Mouse (Mus musculus) T-helper 1 cell (primary cell): ENCODE measurements at regions not wholly inside any gene's neighbourhood (a gene's known extent, or its start where the extent isn't known, plus 50 kb on each side); places are given as distances from the start of the nearest gene placed in this dataset.
"Not testable (repeated sequence)": the region's sequence is repeated elsewhere in the genome, so short reads cannot be mapped to it uniquely, and the experiment has no call there.

ENCODE experiments used
- in situ Hi-C: fragments of 300-600 bp; cut with MboI, MseI; formaldehyde crosslinking; loops from one replicate; pipeline ENCODE4 v1.15.1; 2025; ENCODE audit warnings: high pct_unique_total_duplicates

DNA sequence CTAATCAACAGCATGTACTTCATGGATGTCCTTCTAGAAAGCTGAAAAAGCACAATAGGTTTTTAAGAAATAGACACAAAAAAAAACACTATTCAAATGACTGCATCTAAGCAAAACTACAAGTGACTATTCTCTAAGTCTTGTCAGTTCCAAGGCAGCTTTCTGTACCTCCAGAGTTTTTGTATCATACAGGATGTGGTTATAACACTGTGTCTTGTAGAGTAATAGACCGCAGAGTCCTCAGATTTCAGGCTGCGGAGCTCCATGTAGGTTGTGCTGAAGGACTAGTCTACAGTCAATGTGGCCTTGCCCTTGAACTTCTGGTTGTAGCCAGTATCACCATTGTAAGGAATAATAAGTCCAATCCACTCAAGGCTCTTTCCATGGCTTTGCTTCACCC lies 1137.7 kb upstream of the Zfp386 start:
- in situ Hi-C loops = not testable (repeated sequence)

DNA sequence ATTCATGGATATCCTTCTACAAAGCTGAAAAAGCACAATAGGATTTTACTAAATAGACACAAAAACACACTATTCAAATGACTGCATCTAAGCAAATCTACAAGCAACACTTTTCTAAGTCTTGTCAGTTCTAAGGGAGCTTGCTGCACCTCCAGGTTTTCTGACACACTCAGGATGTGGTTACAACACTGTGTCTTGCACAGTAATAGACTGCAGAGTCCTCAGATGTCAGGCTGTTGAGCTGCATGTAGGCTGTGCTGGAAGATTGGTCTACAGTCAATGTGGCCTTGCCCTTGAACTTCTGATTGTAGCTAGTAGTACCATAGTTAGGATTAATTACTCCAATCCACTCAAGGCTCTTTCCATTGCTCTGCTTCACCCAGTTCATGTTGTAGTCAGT lies 1133.1 kb upstream of the Zfp386 start:
- in situ Hi-C loops = not testable (repeated sequence)

DNA sequence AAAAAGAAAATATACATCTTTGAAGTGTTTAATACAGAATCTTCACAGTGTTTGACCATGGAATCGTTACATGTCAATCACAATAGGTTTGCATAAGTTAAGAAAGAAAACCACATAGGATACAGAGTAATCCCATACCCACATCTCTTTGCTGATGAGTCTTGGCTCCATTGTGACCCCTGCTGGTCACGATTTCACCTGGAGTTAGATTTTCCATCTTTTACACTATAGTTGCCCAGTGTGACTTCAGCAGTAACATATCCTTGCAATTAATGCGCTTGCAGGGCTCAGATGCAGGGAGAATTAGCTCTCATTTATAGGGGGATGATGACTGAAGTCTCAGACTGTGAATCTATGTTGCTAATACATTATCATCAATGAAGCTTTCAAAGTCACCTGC lies 1119.8 kb upstream of the Zfp386 start:
- in situ Hi-C loops = no loop called here

DNA sequence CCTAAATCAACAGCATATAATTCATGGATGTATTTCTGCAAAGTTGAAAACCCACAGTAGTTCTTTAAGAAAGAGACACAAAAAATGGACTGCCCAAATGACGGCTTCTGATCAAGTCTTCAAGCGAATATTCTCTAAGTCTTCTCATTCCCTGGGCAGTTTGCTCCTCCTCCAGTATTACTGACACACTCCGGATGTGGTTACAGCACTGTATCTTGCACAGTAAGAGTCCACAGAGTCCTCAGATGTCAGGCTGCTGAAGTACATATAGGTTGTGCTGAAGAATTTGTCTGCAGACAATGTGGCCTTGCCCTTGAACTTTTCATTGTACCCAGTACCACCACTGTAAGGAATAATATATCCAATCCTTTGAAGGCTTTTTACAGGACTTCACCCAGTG lies 1115.4 kb upstream of the Zfp386 start:
- in situ Hi-C loops = no loop called here

DNA sequence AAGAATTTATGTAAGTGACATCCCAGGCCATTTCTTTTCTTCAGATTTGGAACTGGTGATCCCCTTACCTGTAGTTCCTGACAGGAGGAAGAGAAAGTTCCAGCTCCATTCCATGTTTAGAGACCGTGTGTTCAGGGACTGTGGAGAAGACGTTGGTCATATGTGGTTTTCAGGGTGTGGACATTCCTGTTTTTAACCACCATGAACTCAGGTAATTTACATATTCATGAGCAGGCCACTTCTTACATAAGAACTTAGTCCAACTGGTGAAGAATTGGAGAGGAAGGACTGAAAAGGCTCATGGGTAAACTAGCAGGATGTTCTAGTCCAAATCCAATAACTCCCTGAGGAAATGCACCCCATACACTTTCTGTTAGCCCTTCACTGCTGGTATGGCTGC lies 1114.9 kb upstream of the Zfp386 start:
- in situ Hi-C loops = no loop called here

DNA sequence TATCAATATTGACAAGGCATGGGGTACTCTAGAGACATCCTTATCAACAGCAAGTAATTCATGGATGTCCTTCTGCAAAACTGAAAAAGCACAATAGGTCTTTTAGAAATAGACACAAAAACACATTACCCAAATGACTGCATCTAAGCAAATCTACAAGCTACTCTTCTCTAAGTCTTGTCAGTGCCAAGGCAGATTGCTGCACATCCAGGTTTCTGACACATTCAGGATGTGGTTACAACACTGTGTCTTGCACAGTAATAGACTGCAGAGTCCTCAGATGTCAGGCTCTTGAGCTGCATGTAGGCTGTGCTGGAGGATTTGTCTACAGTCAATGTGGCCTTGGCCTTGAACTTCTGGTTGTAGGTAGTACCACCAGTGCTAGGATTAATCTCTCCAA lies 1110.7 kb upstream of the Zfp386 start:
- in situ Hi-C loops = not testable (repeated sequence)

DNA sequence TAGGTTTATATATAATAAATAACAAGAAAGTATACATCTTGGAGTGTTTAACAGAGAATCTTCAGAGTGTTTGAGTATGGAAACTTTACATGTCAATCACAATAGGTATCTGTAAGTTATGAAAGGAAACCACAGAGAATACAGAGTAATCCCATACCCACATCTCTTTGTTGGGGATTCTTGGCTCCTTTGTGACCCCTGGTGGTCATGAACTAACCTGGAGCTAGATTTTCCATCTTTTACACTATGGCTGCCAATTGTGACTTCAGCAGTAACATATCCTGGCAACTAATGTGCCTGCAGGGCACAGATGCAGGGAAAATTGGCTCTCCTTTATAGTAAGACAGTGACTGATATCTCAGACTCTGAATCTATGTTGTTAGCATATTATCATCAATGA lies 1107.9 kb upstream of the Zfp386 start:
- in situ Hi-C loops = no loop called here

DNA sequence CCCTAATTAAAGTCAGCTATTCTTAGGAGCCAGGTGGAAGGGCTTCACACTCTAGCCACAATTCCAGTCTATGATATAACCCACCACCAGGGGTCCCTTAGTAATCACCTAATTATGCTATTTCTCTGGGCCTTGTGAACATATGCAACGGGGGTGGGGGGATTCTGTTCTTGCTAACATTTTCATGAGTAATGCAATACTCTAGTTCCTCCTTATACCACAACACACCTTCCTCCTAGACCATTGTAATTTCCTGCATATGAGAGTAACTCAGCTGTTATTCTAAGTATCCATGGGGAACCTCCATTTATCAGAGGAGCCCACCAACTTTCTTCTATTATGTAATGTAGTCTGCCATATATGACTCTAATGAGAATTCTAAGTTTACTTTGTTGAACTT lies 1085.4 kb upstream of the Zfp386 start:
- in situ Hi-C loops = no loop called here

DNA sequence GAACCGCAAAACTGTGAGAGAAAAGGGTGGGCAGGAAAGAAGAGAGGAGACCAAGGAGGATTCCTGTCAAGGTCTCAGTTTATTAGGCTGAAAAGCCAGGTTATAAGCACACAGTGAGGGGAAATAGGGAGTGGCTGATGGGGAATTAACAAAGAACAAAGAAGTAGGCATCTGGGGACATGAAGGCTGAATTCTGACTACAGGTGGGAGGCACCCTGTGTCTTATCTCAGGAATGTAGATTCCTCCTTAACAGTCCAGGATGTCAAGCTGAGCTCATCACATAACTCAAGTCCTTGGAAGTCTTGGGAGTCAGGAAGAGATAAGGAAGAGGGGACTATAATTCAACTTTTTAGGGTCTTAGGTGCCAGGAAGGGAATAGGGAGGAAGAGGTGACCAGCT lies 1083.3 kb upstream of the Zfp386 start:
- in situ Hi-C loops = not testable (repeated sequence)

DNA sequence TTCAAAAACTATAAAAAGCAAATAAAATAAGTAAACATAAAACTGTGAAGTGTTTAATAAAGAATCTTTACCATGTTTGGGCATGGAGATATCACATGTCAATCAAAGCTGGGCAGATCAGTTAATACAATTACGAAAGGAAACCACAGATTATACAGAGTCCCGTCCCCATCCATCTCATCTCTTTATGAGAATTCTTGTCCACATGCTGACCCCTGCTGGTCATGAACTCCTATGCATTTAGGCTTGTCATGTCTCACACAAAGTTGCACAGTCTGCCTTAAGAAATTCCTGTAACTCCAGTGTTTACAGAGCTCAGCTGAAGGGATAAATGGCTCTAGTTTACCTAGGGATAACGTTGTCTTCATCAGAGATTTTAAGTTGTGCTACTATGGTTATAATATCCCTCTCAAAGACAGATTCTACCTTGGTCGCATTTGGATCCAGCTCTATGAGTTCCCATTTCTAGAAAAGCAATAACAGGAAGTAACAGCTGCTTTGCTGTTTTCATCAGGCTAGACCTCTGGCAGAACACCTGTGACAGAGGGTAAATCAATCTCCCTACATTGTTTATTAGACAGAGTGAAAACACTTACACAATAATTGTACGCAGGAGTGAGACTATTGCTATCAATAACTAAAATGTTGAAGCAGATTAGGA lies 1065.9 kb upstream of the Zfp386 start:
- in situ Hi-C loops = no loop called here

DNA sequence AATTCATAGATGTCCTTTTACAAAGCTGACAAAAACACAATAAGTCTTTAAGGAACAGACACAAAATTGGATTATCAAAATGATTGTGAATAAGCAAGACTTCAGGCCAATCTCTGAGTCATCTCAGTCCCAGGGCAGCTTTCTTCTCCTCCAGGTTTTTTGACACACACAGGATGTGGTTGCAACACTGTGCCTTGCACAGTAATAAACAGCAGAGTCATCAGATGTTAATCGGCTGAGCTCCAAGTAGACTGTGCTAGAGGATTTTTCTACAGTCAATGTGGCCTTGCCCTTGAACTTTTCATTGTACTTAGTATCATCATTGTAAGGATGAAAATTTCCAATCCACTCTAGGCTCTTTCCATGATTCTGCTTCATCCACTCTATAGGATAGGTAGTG lies 1056.6 kb upstream of the Zfp386 start:
- in situ Hi-C loops = no loop called here

DNA sequence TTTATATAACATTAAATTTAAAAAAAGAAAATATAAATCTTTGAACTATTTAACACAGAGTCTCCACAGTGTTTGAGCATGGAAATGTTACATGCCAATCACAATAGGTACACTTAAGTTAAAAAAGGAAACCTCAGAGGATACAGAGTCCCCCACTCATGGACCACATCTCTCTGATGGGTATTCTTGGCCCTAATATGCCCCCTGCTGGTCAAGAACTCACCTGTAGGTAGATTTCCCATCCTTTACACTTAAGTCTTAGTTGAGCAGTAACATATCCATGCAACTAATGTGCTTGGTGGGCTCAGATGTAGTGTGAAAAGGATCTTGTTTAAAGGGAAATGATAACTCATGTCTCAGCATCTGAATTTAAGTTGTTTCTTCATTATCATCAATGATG lies 1050.7 kb upstream of the Zfp386 start:
- in situ Hi-C loops = no loop called here

DNA sequence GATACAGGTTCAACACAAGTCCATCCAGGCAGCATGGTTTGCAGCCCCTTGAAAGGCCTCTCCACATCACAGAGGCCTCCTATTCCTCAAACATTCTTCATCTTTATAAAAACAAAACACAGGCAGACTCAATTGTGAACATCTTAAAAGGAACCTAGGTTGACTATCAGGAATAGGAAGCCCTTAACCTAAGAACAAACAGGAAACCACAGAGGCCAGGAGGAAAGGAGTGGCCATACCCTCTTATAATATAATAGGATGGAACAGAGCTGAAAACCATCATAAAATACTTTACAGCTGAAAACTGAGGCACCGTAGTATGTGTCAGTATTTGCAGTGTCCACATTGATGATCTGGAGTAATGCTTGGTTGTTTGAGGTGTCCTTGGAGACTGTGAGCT lies 1044.4 kb upstream of the Zfp386 start:
- in situ Hi-C loops = no loop called here

DNA sequence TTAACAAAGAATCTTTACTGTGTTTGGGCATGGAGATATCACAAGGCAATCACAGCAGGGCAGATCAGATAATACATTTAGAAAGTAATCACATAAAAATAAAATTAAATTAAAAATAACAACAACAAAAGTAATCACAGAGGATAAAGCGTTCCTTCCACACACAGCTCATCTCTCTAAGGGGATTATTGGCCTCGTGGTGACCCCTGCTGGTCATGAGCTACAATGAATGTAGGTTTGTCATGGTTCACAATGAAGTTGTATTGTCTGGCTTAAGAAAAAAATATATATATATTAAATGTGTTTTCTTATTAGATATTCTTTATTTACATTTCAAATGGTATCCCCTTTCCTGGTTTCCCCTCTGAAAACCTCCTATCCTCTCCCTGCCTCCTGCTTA lies 1039.1 kb upstream of the Zfp386 start:
- in situ Hi-C loops = no loop called here

DNA sequence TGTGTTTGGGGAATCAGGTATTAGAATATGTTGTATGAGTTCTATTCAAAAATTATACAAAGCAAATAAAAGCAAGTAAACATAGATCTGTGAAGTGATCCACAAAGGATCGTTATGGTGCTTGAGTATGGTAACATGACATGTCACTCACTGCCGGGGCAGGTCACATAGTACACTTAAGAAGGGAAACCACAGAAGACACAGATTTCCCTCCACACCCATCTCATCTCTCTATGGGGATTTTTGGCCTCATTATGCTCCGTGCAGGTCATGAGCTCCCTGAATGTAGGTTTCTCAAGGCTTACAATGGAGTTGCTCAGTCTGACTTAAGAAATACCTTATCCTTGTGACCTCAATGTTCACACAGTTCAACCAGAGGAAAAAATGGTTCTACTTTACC lies 1034.8 kb upstream of the Zfp386 start:
- in situ Hi-C loops = no loop called here

DNA sequence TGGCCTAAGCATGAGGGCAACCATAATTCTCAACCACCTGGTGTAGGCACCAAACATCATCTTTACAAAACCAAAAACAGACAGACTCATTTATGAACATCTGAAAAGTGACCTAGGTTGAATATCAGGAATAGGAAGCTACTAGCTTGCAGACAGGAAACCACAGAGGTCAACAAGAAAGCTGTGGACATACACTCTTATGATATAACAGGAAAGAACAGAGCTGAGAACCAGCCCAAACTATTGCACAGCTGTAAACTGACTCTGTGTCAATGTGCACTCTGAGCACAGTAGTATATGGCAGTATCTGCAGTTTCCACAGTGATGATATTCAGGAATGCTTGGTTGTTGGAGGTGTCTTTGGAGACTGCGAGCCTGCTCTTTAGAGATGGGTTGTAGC lies 1023.8 kb upstream of the Zfp386 start:
- in situ Hi-C loops = no loop called here

DNA sequence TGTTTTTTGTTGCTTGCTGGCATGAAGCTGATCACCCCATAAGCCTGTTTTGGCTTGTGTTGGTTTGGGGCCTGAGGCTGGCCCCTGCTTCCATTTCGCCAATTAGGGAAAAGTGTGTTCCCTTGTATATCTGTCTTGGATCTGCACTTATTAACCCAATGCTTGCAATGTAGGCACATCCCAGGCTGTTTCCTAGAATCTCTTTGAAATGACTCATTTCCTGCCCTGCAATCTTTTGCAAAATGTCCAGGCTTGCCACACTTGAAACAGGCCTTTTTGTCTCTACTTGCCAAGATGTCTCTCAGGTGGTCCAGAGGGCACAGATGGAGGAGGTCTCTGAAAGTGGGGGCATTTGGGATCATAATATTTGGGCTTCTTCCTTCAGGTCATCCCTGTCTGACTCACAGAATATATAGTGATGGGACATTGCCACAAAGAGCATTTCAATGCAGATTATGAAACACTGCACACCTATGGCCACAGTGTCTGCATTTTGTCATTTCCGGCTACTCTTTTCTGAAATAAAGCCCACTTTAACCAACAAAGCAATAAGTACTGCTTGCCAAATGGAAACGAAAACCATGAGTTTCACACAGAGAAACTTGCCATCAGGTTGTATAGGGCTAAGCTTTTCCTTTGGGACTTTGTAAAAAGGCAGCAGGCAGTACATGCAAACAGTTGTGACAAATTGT lies 1012.9 kb upstream of the Zfp386 start:
- in situ Hi-C loops = no loop called here

DNA sequence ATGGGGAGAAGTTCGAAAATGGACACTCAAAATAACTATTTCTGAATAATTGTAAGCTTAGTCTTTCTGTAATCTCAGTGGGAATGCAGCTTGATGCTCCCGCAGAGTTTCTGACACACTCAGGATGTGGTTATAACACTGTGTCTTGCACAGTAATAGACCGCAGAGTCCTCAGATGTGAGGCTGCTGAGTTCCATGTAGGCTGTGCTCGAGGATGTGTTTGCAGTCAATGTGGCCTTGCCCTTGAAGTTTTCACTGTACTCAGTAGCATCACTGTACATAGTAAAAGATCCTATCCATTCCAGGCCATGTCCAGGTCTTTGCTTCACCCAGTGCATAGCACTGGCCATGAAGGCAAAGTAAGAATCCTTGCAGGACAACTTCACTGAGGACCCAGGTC lies 992.4 kb upstream of the Zfp386 start:
- in situ Hi-C loops = no loop called here

DNA sequence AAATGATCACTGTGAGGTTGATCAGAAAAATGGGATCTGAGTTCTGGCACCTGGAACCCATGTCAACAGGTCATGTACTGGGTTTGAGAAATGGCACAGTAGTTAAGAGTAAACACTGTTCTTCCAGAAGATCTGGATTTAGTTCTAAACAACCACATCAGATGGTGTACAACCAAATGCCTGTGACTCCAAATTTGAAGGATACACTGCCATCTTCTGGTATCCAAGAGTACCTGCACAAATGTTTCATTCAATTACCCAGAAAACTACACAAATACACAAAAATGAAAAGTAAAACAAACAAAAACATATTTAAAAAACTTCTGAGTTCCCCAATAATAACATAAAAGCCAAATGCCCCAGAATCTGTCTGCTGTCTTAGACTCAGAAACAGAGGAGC lies 987.6 kb upstream of the Zfp386 start:
- in situ Hi-C loops = not testable (repeated sequence)

DNA sequence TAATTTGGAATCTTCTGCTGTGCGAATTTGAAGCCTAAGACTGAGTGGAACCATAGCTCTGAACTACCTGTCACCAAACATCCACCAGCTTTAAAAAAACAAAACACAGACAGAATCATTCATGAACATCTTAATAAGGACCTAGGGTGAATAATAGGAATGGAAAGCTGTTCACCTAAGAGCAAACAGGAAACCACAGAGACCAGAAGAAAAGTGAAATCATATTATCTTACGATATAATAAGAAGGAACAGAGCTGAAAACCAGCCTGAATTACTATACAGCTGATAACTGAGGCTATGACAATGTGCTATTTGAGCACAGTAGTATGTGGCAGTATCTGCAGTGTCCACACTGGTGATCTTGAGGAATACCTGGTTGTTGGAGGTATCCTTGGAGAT lies 980.3 kb upstream of the Zfp386 start:
- in situ Hi-C loops = no loop called here

DNA sequence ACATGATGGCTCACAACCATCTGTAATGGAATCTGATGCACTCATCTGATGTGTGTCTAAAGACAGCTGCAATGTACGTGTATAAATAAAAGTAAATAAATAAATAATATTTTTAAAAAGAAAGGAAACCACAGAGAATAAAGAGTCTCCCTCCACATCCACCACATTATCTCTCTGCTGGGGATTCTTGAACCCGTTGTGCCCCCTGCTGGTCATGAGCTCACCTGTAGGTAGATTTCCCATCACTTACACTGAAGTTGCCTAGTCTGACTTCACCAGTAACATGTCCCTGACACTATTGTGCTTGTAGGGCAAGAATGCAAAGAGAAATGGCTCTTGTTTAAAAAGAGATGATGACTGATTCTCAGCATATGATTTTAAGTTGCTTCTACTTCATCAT lies 956.1 kb upstream of the Zfp386 start:
- in situ Hi-C loops = not testable (repeated sequence)

DNA sequence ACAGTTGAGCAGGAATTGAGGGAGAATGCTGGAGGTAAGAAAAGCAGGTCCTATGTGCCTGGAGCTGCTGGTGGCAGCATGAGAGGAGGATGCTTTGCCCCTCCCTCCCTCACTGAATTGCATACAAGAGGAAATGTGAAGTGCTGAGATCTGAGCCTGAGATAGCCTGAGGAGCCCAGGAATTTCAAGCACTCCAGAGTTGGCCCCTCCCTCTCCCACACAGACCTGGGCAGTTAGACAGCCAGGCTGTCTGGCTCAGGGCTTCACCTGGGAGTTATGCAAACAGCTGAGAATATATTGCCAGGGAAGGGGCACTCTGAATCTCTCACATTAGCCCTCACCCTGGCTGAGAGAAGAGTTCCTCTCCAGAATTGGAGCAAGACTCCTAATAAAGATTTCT lies 937.8 kb upstream of the Zfp386 start:
- in situ Hi-C loops = no loop called here

DNA sequence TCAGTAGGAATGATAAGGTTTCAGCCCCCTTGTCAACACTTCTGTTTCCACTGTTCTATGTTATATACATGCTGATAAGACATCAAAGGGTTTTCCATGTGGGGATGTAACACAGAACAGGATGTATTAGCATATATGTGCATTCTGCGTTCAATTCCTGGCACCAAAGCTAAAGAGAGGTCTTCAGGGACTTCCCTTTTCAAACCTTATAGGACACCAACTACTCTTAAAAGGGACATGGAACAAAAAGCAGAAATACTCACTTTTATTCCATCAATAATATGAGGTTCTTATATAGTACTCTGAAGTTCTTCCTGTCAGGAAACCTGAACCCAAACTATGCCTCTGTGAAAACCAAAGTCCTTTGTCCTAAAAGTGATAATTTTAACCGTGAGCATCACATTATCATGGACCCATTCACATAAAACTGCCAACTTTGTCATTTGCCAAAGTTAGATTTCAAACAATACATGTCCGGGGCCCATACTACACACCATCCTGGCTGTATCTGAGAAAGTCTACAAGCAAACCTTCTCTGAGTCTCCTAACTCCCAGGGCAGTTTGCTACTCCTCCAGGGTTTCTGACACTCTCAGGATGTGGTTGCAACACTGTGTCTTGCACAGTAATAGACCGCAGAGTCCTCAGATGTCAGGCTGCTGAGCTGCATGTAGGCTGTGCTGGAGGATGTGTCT lies 928.2 kb upstream of the Zfp386 start:
- in situ Hi-C loops = not testable (repeated sequence)
